Mouse (Mus musculus): Measurements from ENCODE around the gene Recql. TPM values are rescaled to one million over a fixed set of nuclear protein-coding genes. Genes with fewer than 3 reads are reported as not detected.

Gene Recql
- polyA plus RNA-seq, 1 experiment, result 8.9 TPM

GRCm38 (mm10) chr6:142346181-142347110 is 40.4 kb downstream of the Recql start:
- Histone ChIP-seq H3K27me3 (ENCODE audit: control insufficient read depth, insufficient read depth, low read length) (no peaks in the 10 kb centered on the region), H3K27ac (ENCODE audit: insufficient read depth, low read length) (no peak overlapping the region; the same call in 1 of the 2 replicates), H3K36me3 (ENCODE audit: control insufficient read depth, insufficient read depth, low read length) (peaks cover 8% of the 10 kb centered on the region), H3K4me3 (ENCODE audit: extremely low read depth, insufficient read depth, insufficient read length) (peak overlapping the region; percentile 100; the same call in 1 of the 2 replicates), H3K4me1 (ENCODE audit: control insufficient read depth, insufficient read depth, insufficient read length) (no peaks in the 10 kb centered on the region; the same call in 1 of the 2 replicates)
- no peak for DNase-seq (ENCODE audit: low read depth in 1 of 2, low spot score in 2 of 2)
- WGBS, result 46% methylated on average over 12 of the region's 12 CpGs
- TF ChIP-seq POLR2A (IDR thresholded peaks at IDR 0.05; ENCODE audit: low read depth, low read length), result no peak
- TF ChIP-seq CTCF (IDR thresholded peaks at IDR 0.05; ENCODE audit: extremely low read depth, insufficient read depth, insufficient read length, insufficient replicate concordance), result no peak

- Histone ChIP-seq H3K27me3 (ENCODE audit: control insufficient read depth, insufficient read depth, low read length) (no peaks in the 10 kb centered on the region), H3K36me3 (ENCODE audit: control insufficient read depth, insufficient read depth, low read length) (peaks cover 5% of the 10 kb centered on the region), H3K27ac (ENCODE audit: insufficient read depth, low read length) (peak within 1 kb of the TSS; percentile 98), H3K4me1 (ENCODE audit: control insufficient read depth, insufficient read depth, insufficient read length) (no peaks in the 10 kb centered on the region; the same call in 1 of the 2 replicates), H3K4me3 (ENCODE audit: extremely low read depth, insufficient read depth, insufficient read length) (peak within 1 kb of the TSS; percentile 100)
- peak; percentile 74 to 86 for DNase-seq (ENCODE audit: low read depth in 1 of 2, low spot score in 2 of 2)
- TF ChIP-seq POLR2A (IDR thresholded peaks at IDR 0.05; ENCODE audit: low read depth, low read length) (no peak), CTCF (IDR thresholded peaks at IDR 0.05; ENCODE audit: extremely low read depth, insufficient read depth, insufficient read length, insufficient replicate concordance) (no peak)
- WGBS, result under 1% methylated on average over 48 of the region's 48 CpGs
Measured at GRCm38 (mm10) chr6:142345440-142346038, 41.3 kb downstream of the Recql start, which contains the start of gene Pyroxd1. TSS of gene Pyroxd1 (plus strand) at chr6:142345654.

GRCm38 (mm10) chr6:142343561-142343960 is 43.3 kb downstream of the Recql start:
- DNase-seq (ENCODE audit: low read depth in 1 of 2, low spot score in 2 of 2), result peak; percentile 11 to 22
- H3K27ac ChIP-seq (ENCODE audit: insufficient read depth, low read length), result no peak overlapping the region
- no peaks in the 10 kb centered on the region for H3K27me3 ChIP-seq (ENCODE audit: control insufficient read depth, insufficient read depth, low read length)
- H3K4me1 ChIP-seq (ENCODE audit: control insufficient read depth, insufficient read depth, insufficient read length), result no peaks in the 10 kb centered on the region; the same call in 1 of the 2 replicates
- TF ChIP-seq CTCF (IDR thresholded peaks at IDR 0.05; ENCODE audit: extremely low read depth, insufficient read depth, insufficient read length, insufficient replicate concordance), result peak; percentile 27; the same call in 1 of the 2 replicates
- no peak for TF ChIP-seq POLR2A (IDR thresholded peaks at IDR 0.05; ENCODE audit: low read depth, low read length)
- 72% methylated on average over 2 of the region's 2 CpGs for WGBS
- H3K36me3 ChIP-seq (ENCODE audit: control insufficient read depth, insufficient read depth, low read length), result no peaks in the 10 kb centered on the region
- no peak overlapping the region for H3K4me3 ChIP-seq (ENCODE audit: extremely low read depth, insufficient read depth, insufficient read length)

- no peak for DNase-seq (ENCODE audit: low read depth in 1 of 2, low spot score in 2 of 2)
- Histone ChIP-seq H3K4me3 (ENCODE audit: extremely low read depth, insufficient read depth, insufficient read length) (no peak overlapping the region), H3K27me3 (ENCODE audit: control insufficient read depth, insufficient read depth, low read length) (no peaks in the 10 kb centered on the region), H3K27ac (ENCODE audit: insufficient read depth, low read length) (no peak overlapping the region), H3K36me3 (ENCODE audit: control insufficient read depth, insufficient read depth, low read length) (no peaks in the 10 kb centered on the region), H3K4me1 (ENCODE audit: control insufficient read depth, insufficient read depth, insufficient read length) (no peaks in the 10 kb centered on the region)
- 35% methylated on average over 2 of the region's 2 CpGs for WGBS
- TF ChIP-seq POLR2A (IDR thresholded peaks at IDR 0.05; ENCODE audit: low read depth, low read length), result no peak
- TF ChIP-seq CTCF (IDR thresholded peaks at IDR 0.05; ENCODE audit: extremely low read depth, insufficient read depth, insufficient read length, insufficient replicate concordance), result no peak
Measured at GRCm38 (mm10) chr6:142339576-142339975, 47.3 kb downstream of the Recql start.

DNA sequence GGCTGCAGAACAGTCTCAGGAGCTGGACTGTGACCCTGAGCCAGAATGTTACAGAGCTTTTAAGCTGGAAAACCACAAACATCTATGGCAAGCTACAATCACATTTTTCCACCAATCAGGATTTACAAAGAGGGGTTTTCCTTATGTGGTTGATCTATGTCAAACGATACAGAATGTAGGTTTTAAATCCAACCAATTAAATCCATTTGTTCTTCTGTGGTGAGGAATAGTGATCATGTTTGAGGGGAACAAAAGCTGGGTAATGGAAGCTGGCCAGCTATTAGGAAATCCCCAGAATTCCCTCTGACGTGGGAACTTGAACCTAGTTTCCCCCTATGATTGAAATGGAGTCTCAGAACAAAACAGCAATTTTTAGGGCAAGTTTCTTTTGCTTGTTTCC is 47.9 kb downstream of the Recql start:
- Histone ChIP-seq H3K27ac (ENCODE audit: insufficient read depth, low read length) (no peak overlapping the region), H3K27me3 (ENCODE audit: control insufficient read depth, insufficient read depth, low read length) (no peaks in the 10 kb centered on the region), H3K4me3 (ENCODE audit: extremely low read depth, insufficient read depth, insufficient read length) (no peak overlapping the region), H3K36me3 (ENCODE audit: control insufficient read depth, insufficient read depth, low read length) (no peaks in the 10 kb centered on the region), H3K4me1 (ENCODE audit: control insufficient read depth, insufficient read depth, insufficient read length) (no peaks in the 10 kb centered on the region)
- TF ChIP-seq CTCF (IDR thresholded peaks at IDR 0.05; ENCODE audit: extremely low read depth, insufficient read depth, insufficient read length, insufficient replicate concordance) (no peak), POLR2A (IDR thresholded peaks at IDR 0.05; ENCODE audit: low read depth, low read length) (no peak)
- WGBS, result 62% methylated on average over 2 of the region's 2 CpGs
- no peak for DNase-seq (ENCODE audit: low read depth in 1 of 2, low spot score in 2 of 2)

DNA sequence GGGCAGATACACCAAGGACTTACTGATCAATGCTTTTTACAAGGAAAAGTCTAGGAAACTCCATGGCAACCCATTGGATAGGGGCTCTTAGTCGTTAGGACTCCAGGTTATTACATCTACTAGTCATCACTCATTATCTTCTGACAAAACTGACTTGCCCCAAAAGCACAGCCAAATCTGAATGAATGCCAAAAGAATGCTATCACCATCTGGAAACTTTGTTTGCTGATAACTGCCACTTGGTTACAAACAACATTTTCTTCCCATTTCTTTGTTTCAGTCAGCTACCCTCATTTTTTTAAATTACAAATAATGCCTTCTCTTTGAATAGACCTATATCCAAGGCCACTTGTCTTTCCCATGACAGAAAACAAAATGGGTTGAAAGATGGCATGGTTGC is 57.7 kb downstream of the Recql start:
- no peak for TF ChIP-seq POLR2A (IDR thresholded peaks at IDR 0.05; ENCODE audit: low read depth, low read length)
- TF ChIP-seq CTCF (IDR thresholded peaks at IDR 0.05; ENCODE audit: extremely low read depth, insufficient read depth, insufficient read length, insufficient replicate concordance), result no peak
- WGBS, result 69% methylated on average over 1 of the region's 1 CpGs
- H3K36me3 ChIP-seq (ENCODE audit: control insufficient read depth, insufficient read depth, low read length), result no peaks in the 10 kb centered on the region
- no peak overlapping the region for H3K27ac ChIP-seq (ENCODE audit: insufficient read depth, low read length)
- H3K4me1 ChIP-seq (ENCODE audit: control insufficient read depth, insufficient read depth, insufficient read length), result no peaks in the 10 kb centered on the region
- DNase-seq (ENCODE audit: low read depth in 1 of 2, low spot score in 2 of 2), result no peak
- no peaks in the 10 kb centered on the region for H3K27me3 ChIP-seq (ENCODE audit: control insufficient read depth, insufficient read depth, low read length)
- no peak overlapping the region for H3K4me3 ChIP-seq (ENCODE audit: extremely low read depth, insufficient read depth, insufficient read length)

Data from spleen, adult 2 months (tissue).